Mouse (Mus musculus) ES-E14 (cell line): ENCODE data around the gene Flot1.

Source experiments
- CHD2 ChIP-seq: IDR thresholded peaks from 2 replicates; pipeline ENCODE4 v1.6.1; 2014; ENCODE audit warnings: mild to moderate bottlenecking, low read depth, low read length, inconsistent platforms
- HCFC1 ChIP-seq: IDR thresholded peaks from 2 replicates; pipeline ENCODE4 v1.6.1; 2012; ENCODE audit warnings: low read length, inconsistent platforms, borderline replicate concordance; ENCODE audit not compliant: insufficient read depth
- MAFK ChIP-seq: IDR thresholded peaks from 2 replicates; pipeline ENCODE4 v1.6.1; 2014; ENCODE audit warnings: mild to moderate bottlenecking, low read depth, low read length, inconsistent platforms; ENCODE audit not compliant: insufficient read depth
- ZNF384 ChIP-seq: IDR thresholded peaks from 2 replicates; pipeline ENCODE4 v1.6.1; 2012; ENCODE audit warnings: low read depth, low read length, inconsistent platforms

GRCm38 (mm10) chr17:35782924-35783323 lies 40.1 kb upstream of the Flot1 start:
- TF ChIP-seq HCFC1 (no peak), MAFK (no peak), ZNF384 (no peak), CHD2 (no peak)
